Mouse (Mus musculus) mature B cell (primary cell): ENCODE results near the gene Nsl1.

ENCODE experiments used
- in situ Hi-C: fragments of 300-500 bp; cut with MboI; formaldehyde crosslinking; loops from 2 replicates; pipeline ENCODE4 v1.14.3; 2019

Gene Nsl1

GRCm38 (mm10) chr1:191054870-191055532, 7.8 kb upstream of the Nsl1 start:
- in situ Hi-C loops = no loop called here

DNA sequence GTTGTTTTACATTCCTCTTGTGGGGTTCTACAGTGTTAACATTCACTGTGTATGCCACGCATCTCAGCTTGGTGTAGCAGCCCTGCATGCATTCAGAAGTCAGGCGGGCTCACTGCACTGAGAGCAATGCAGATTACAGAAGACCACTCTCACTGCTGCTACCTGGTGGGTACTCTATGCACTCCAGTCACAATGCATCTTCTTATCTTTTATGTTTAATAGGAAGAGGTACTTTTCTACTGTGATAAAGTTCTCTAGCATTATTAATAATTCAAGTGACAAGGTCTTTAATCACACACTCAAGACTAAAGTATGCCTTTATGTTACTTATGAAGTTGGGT, 7.3 kb upstream of the Nsl1 start:
- in situ Hi-C loops = no loop called here

- in situ Hi-C loops = no loop called here
Measured at GRCm38 (mm10) chr1:191057461-191057860, 5.4 kb upstream of the Nsl1 start.

- in situ Hi-C loops = no loop called here
Measured at GRCm38 (mm10) chr1:191062241-191062780, 501 bp upstream of the Nsl1 start.

- in situ Hi-C loops = no loop called here
Measured at GRCm38 (mm10) chr1:191063700-191064099, 888 bp downstream of the Nsl1 start.

DNA sequence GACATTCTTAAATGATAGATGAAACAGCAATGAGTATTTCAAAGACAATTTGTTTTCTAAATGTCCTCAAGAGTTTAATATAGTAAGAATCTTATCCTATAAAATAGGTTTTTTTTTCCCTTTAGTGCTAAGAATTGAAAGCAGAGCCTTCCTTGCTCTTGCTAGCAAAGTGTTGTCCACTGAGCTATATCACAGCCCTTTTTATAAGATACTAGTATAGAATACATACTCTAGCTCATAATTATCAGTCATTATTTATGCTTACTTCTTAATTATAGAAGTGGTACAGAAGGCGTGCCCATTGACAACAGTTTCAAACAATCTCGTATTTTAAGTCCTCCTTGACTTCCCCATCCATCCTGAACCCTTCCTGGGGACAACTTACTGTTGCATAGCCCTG, 1.7 kb downstream of the Nsl1 start:
- in situ Hi-C loops = no loop called here

- in situ Hi-C loops = no loop called here
Measured at GRCm38 (mm10) chr1:191065188-191065587, 2.4 kb downstream of the Nsl1 start.

DNA sequence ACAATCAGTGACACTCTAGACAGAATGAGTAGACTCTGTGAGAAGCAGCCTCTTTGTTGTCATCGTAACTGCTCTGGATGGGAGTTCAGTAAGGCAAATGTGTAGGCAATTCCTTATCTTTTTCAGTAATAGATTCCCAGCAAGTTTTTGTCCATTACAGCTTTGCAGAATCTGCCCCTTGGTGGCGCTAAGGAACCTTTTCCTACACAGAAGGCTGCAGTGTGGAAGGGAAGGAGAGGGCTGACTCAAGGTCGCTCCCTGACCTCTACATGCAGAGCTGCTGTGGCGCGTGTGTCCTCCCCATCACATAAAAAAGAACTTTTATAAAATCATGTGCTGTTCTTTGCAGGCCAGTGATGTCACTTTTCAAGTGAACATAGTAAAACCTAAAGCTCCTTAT, 5.6 kb downstream of the Nsl1 start:
- in situ Hi-C loops = no loop called here

- in situ Hi-C loops = no loop called here
Measured at GRCm38 (mm10) chr1:191070259-191070658, 7.4 kb downstream of the Nsl1 start.

DNA sequence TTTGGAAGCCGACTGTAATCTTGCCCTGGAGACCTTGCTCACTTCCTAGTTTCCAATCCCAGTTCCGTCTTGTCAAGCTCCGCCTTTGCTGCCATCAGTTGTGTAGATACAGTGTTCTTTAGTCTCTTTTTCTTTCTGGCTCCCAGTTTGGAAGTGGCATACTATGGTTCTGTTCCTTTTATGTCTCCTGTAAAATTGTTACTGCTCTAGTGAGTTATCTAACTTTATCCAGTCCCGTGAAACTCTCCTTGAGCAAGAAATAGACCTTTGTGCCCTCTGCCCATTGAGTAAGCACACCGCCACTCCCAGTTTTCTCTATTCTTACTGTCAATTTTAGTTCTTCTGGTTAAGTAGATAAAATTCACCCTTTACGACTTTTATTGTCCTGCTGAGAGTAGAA, 8.8 kb downstream of the Nsl1 start:
- in situ Hi-C loops = no loop called here

DNA sequence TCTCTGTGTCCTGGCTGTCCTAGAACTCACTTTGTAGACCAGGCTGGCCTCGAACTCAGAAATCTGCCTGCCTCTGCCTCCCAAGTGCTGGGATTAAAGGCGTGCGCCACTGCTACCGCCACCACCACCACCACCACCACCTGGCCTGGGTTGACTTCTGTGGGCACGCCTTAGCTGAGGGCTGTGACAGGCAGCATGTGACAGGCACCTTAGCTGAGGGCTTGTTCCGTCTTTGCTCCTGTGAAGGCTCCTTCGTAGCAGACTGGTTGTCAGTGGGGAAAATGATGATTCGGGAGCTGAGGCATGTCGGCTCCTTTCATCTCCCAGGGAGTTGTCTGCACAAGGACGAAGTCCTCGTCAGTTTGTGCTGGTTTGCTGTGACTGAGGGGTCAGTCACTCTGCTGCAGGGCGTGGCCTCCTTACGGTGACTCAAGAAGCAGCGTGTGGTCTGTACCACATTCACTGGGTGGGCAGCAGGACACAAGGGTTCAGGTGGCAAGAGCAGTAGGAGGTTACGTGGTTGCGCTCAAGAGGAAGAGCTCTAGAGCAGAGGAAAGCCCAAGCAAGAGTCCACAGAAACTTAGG, 9.6 kb downstream of the Nsl1 start:
- in situ Hi-C loops = no loop called here

DNA sequence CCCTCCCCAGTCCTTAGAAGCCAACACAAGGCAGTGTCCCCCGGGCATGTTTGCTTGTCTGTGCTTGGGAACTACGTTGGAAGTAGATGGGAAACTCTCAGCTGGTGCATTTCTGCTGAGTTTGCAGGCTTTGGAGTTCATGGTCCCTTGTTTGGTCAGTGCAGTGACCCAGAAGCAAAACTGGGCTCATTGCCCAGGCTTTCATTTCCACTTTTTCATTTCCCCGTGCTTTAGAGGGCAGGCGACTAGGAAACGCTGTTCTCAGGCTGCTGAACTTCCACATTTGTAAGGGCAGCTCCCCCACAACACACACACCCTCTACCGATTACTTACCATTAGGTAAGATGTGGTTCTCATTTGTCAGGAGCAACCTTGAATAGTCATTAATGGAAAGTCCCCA, 10.2 kb downstream of the Nsl1 start:
- in situ Hi-C loops = no loop called here

DNA sequence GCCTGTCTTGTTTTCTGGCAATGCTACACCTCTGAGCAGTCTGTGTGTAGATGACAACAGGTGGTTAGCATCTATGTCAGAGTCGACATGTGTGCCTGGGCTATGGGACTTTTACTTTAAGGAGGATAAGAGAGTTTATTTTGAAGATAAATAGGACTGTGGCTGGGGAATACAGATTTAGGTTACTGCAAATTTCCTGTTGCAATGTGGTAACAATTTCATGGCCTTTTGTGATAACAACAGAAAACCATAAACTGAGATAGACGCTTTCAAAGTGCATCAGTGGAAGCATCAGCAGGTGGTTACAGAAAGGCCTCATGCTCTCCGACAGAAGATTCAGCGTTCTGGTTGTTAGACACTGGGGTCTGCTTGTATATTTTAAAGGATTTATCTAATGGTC, 10.7 kb downstream of the Nsl1 start:
- in situ Hi-C loops = no loop called here

DNA sequence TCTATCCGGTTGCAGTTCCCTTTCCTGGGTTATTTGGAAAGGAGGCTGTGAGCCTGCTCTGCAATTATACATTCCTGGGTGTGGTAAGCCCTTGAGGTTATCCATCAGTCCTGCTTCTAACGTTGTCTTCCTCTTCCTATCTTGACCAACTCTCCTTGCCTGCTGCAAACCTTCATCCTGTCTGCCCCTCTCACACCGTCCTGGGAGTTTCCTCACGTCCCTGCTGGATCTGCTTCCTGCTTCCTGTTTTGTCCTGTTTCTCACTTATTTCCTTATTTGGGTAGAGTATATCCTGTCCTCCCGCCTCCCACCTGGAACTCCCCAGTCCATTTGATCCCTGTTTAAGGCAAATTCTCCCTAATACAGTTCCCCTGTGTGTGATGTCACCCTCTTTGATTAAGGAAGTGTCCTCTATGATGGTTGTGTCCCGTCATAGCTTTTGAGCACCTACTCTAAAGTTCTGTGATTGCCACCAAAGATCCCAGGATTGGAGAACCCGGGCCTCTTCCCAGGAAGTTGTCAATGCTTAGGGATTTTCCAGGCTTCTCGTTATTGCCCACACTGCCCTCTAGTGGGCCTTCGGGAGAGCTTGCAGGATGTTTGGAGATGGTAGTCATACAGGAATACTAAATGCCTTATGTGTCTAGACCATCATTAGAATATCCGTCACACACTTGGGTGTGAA, 12.5 kb downstream of the Nsl1 start:
- in situ Hi-C loops = no loop called here

DNA sequence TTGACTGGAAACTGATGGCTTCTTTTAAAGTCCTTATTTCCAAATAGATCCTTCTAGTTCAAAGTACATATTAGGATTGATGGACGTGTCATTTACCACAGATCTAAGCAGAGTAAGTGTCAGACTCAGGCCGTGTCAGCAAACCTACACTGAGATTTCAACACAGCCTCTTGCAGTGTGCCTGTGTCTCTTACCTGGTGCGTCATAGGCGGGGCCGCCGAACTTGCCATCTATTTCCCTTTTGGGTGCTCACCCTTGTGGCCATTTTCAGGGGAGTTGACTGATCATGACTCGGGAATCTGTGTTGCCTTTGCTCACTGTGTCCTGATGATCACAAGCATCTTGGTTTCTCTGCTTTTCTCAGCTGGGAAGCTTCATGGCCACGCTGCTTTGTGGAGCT, 20.4 kb downstream of the Nsl1 start:
- in situ Hi-C loops = no loop called here

DNA sequence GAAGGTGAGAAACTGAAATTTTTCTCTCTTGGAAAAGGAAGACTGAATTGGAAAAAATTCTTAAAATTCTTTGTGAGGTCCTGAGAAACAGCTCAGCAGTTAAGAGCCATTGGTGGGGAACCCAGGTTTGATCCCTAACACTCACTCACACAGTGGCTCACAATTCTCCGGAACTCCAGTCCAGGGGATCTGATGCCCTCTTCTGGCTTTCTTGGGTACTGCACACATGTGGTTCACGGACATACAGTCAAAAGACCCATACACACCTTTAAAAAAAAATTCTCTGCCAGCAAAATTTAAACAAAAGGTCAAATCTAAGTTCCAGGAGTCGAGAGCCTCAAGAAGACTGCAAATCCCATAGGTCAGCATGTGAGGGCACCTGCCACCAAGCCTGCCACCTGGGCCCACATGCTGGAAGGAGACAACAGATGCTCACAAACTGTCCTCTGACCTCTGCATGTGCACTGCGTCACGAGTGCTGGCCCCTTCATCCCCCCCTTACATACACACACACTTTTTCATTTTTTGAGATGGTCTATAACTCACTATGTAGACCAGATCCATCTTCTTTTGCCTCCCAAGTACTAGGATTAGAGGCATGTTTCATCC, 22.2 kb downstream of the Nsl1 start:
- in situ Hi-C loops = no loop called here

GRCm38 (mm10) chr1:191085597-191085996, 22.8 kb downstream of the Nsl1 start:
- in situ Hi-C loops = no loop called here

- in situ Hi-C loops = no loop called here
Measured at GRCm38 (mm10) chr1:191086304-191086878, 23.6 kb downstream of the Nsl1 start.

DNA sequence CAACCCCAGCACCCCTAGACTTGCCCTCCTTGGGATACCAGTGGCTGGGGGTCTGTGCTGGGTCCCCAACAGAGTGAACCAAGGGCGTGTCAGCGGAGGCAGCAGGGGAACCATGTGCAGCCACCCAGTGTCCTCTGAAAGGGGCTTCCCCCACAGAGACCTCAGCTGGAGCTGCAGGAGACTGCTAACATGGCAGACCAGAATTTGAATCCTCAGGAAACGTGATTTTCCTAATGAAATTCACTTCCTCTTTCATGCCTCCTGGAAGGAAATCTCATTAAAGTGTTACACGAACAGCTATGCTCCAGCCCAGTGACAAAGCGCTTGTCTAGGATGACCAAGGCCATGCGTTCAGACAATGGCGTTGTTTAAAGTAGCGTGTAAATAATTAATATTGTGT, 24.1 kb downstream of the Nsl1 start:
- in situ Hi-C loops = no loop called here

DNA sequence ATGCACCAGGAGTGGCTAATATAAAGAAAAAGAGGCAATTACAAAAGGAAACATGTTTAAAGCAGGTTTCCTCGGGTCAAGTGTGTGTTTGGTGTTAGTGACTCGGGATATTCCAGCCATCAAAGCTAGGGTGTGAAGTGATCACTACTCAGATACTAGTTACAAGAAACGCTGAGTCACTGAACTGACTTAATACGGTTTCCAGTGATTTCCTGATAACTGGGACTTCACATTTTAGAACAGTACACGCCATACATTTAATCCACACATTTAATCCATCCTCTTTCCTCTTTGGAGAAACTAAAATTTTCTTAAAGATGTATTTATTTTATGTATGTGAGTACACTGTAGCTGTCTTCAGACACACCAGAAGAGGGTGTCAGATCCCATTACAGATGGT, 25.1 kb downstream of the Nsl1 start:
- in situ Hi-C loops = no loop called here

GRCm38 (mm10) chr1:191089355-191089754, 26.5 kb downstream of the Nsl1 start:
- in situ Hi-C loops = no loop called here

- in situ Hi-C loops = no loop called here
Measured at GRCm38 (mm10) chr1:191092050-191092449, 29.2 kb downstream of the Nsl1 start.

DNA sequence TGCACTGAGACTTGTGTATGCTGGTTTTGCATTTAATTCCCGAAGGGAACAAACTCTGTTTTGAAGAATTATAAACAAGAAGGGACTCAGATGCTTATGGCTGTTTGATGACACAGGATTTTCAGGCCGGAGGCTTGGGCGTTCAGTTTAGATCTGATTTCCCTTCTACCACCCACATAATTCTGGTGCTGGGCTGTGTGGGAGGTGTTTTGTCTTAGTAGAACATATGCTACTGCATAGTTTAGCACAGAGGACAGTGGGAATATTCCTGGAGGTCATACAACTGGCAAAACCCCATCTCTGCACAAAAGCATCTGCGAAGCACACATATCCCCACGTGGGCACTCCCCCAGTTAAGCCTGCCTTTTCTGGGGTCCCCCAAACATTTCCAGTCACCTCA, 30.8 kb downstream of the Nsl1 start:
- in situ Hi-C loops = no loop called here
